In genomic region chr9:21926155-21926554, GRCm38 (mm10) we compare ENCODE assay signal across 8 mouse cellular contexts. TPM values are rescaled to one million over a fixed set of nuclear protein-coding genes. Genes with fewer than 3 reads are reported as not detected.
DNase-seq lines count a peak whose midpoint lies in the region; ATAC-seq lines count a peak whose summit lies in the region.

No protein-coding gene starts in this region.

- peak; percentile 56 to 70 for DNase-seq in kidney, postnatal 36 days
- DNase-seq in gastrocnemius, adult 8-10 months (ENCODE audit: low spot score in 2 of 2) = no peak
- DNase-seq in layer of hippocampus, adult 9-10 months (ENCODE audit: low spot score) = no peak
- DNase-seq in B cell, adult 2 months = no peak

- 67% methylated on average over 6 of the region's 6 CpGs for WGBS in heart, embryonic 14.5 days
- WGBS in midbrain, embryonic 13.5 days = 81% methylated on average over 6 of the region's 6 CpGs

- H3K27me3 ChIP-seq in megakaryocyte, embryonic 14.5 days (replicated peaks) = peaks cover 6% of the 10 kb centered on the region
- H3K27me3 ChIP-seq in heart, embryonic 14.5 days (ENCODE audit: control insufficient read depth, insufficient read depth, low read length) = no peaks in the 10 kb centered on the region
- no peaks in the 10 kb centered on the region for H3K27me3 ChIP-seq in midbrain, embryonic 13.5 days

- ATAC-seq in megakaryocyte, adult 5-6 weeks (ENCODE audit: poor library complexity, severe bottlenecking) = no peak
- no peak for ATAC-seq in heart, embryonic 14.5 days (ENCODE audit: insufficient number of reproducible peaks, insufficient read depth, low FRiP score, low read depth)
- no peak for ATAC-seq in midbrain, embryonic 13.5 days

- H3K9ac ChIP-seq in heart, embryonic 14.5 days (ENCODE audit: low read length) = peak overlapping the region; percentile 39; the same call in 1 of the 2 replicates
- peak overlapping the region; percentile 68 for H3K9ac ChIP-seq in midbrain, embryonic 13.5 days (replicated peaks)

- H3K4me2 ChIP-seq in heart, embryonic 14.5 days (ENCODE audit: low read length) = peak overlapping the region; percentile 72
- peak overlapping the region; percentile 66 for H3K4me2 ChIP-seq in midbrain, embryonic 13.5 days (replicated peaks)

- H3K27ac ChIP-seq in heart, embryonic 14.5 days (replicated peaks in 1 of 2; ENCODE audit: control insufficient read depth in 1 of 2, insufficient read depth in 1 of 2, low read depth in 2 of 2, low read length in 2 of 2) = no peak overlapping the region
- no peak overlapping the region for H3K27ac ChIP-seq in midbrain, embryonic 13.5 days

- peaks cover 15% of the 10 kb centered on the region for H3K36me3 ChIP-seq in megakaryocyte, embryonic 14.5 days (replicated peaks; ENCODE audit: low read length)
- no peaks in the 10 kb centered on the region for H3K36me3 ChIP-seq in heart, embryonic 14.5 days (ENCODE audit: control insufficient read depth, insufficient read depth, low read length)
- H3K36me3 ChIP-seq in midbrain, embryonic 13.5 days = 0 out of 2 replicates have a peak, but pooled peaks cover 4% of the 10 kb centered on the region

- peaks cover 4% of the 10 kb centered on the region; the same call in 1 of the 2 replicates for H3K9me3 ChIP-seq in megakaryocyte, embryonic 14.5 days
- H3K9me3 ChIP-seq in heart, embryonic 14.5 days (ENCODE audit: control insufficient read depth, low read length) = no peaks in the 10 kb centered on the region
- no peaks in the 10 kb centered on the region for H3K9me3 ChIP-seq in midbrain, embryonic 13.5 days

- peaks cover 62% of the 10 kb centered on the region for H3K4me1 ChIP-seq in megakaryocyte, embryonic 14.5 days
- H3K4me1 ChIP-seq in heart, embryonic 14.5 days (ENCODE audit: control insufficient read depth in 2 of 2, insufficient read depth in 2 of 2, low read length in 2 of 2) = peaks cover 13 to 24% of the 10 kb centered on the region in 2 experiments
- peaks cover 18% of the 10 kb centered on the region for H3K4me1 ChIP-seq in midbrain, embryonic 13.5 days (replicated peaks)

- H3K4me3 ChIP-seq in megakaryocyte, embryonic 14.5 days (replicated peaks) = peak overlapping the region; percentile 91
- H3K4me3 ChIP-seq in heart, embryonic 14.5 days (ENCODE audit: control insufficient read depth in 1 of 2, insufficient read depth in 1 of 2, low read depth in 1 of 2, low read length in 2 of 2) = no peak overlapping the region
- peak overlapping the region; percentile 58 for H3K4me3 ChIP-seq in midbrain, embryonic 13.5 days (replicated peaks)

RNA-seq across cellular contexts. Expression of gene Ccdc159, which starts 1.1 kb away (rescaled TPM):
- polyA plus RNA-seq in megakaryocyte, embryonic 14.5 days (2012; ENCODE audit: insufficient read depth, low replicate concordance) = 0.67 and 4.8 TPM in 2 replicates
- 0.22 and 1.0 TPM in 2 replicates for total RNA-seq in megakaryocyte, adult 5-6 weeks (2015)
- 0.53 TPM in 1 of 2 replicates, not detected in the other for total RNA-seq in megakaryocyte, adult 5-6 weeks (2017)
- polyA plus RNA-seq in heart, embryonic 14.5 days (2014; fragmentation: Nextera tagmentation; extraction: Ambion mirVana) = 2.4 and 3.0 TPM in 2 replicates
- polyA plus RNA-seq in midbrain, embryonic 13.5 days (2015; fragmentation: Nextera tagmentation; extraction: Ambion mirVana) = 7.1 and 10.3 TPM in 2 replicates
- total RNA-seq in gastrocnemius, adult 8-10 months (2022) = under 1 TPM in 1 of 4 experiments, not detected in 3; 0.38 TPM

RNA-seq across cellular contexts. Expression of gene Tmem205, which starts 1.2 kb away (rescaled TPM):
- polyA plus RNA-seq in megakaryocyte, embryonic 14.5 days (2012; ENCODE audit: insufficient read depth, low replicate concordance) = 33.0 and 55.9 TPM in 2 replicates
- 40.9 and 48.2 TPM in 2 replicates for total RNA-seq in megakaryocyte, adult 5-6 weeks (2015)
- total RNA-seq in megakaryocyte, adult 5-6 weeks (2017) = 8.0 and 14.1 TPM in 2 replicates
- polyA plus RNA-seq in heart, embryonic 14.5 days (2014; fragmentation: Nextera tagmentation; extraction: Ambion mirVana) = 48.1 and 58.8 TPM in 2 replicates
- polyA plus RNA-seq in midbrain, embryonic 13.5 days (2015; fragmentation: Nextera tagmentation; extraction: Ambion mirVana) = 41.1 and 42.0 TPM in 2 replicates
- 10 to 100 TPM; 11.1 to 13.9 (median 13.1) TPM for total RNA-seq in gastrocnemius, adult 8-10 months (2022)

RNA-seq across cellular contexts. Expression of gene Rab3d, which starts 8.2 kb away (rescaled TPM):
- 1.7 and 4.9 TPM in 2 replicates for polyA plus RNA-seq in megakaryocyte, embryonic 14.5 days (2012; ENCODE audit: insufficient read depth, low replicate concordance)
- 36.7 and 44.4 TPM in 2 replicates for total RNA-seq in megakaryocyte, adult 5-6 weeks (2015)
- 66.4 and 92.7 TPM in 2 replicates for total RNA-seq in megakaryocyte, adult 5-6 weeks (2017)
- polyA plus RNA-seq in heart, embryonic 14.5 days (2014; fragmentation: Nextera tagmentation; extraction: Ambion mirVana) = 7.8 and 9.0 TPM in 2 replicates
- 10.8 and 11.4 TPM in 2 replicates for polyA plus RNA-seq in midbrain, embryonic 13.5 days (2015; fragmentation: Nextera tagmentation; extraction: Ambion mirVana)
- total RNA-seq in gastrocnemius, adult 8-10 months (2022) = 1 to 10 TPM; 2.3 to 6.0 (median 2.9) TPM

RNA-seq across cellular contexts. Expression of gene Plppr2, which starts 10.7 kb away (rescaled TPM):
- polyA plus RNA-seq in megakaryocyte, embryonic 14.5 days (2012; ENCODE audit: insufficient read depth, low replicate concordance) = 3.1 and 6.4 TPM in 2 replicates
- total RNA-seq in megakaryocyte, adult 5-6 weeks (2015) = 0.57 and 0.96 TPM in 2 replicates
- 0.65 TPM in 1 of 2 replicates, not detected in the other for total RNA-seq in megakaryocyte, adult 5-6 weeks (2017)
- polyA plus RNA-seq in heart, embryonic 14.5 days (2014; fragmentation: Nextera tagmentation; extraction: Ambion mirVana) = 2.4 and 4.5 TPM in 2 replicates
- polyA plus RNA-seq in midbrain, embryonic 13.5 days (2015; fragmentation: Nextera tagmentation; extraction: Ambion mirVana) = 65.8 and 72.0 TPM in 2 replicates
- 1 to 10 TPM in 1 of 4 experiments, under 1 TPM in 3; 0.36 to 1.1 (median 0.60) TPM for total RNA-seq in gastrocnemius, adult 8-10 months (2022)

RNA-seq across cellular contexts. Expression of gene Swsap1, which starts 29.4 kb away (rescaled TPM):
- 3.9 and 5.9 TPM in 2 replicates for polyA plus RNA-seq in megakaryocyte, embryonic 14.5 days (2012; ENCODE audit: insufficient read depth, low replicate concordance)
- total RNA-seq in megakaryocyte, adult 5-6 weeks (2015) = 3.7 and 4.3 TPM in 2 replicates
- total RNA-seq in megakaryocyte, adult 5-6 weeks (2017) = 6.5 and 6.6 TPM in 2 replicates
- 8.3 and 9.8 TPM in 2 replicates for polyA plus RNA-seq in heart, embryonic 14.5 days (2014; fragmentation: Nextera tagmentation; extraction: Ambion mirVana)
- 9.8 and 12.6 TPM in 2 replicates for polyA plus RNA-seq in midbrain, embryonic 13.5 days (2015; fragmentation: Nextera tagmentation; extraction: Ambion mirVana)
- total RNA-seq in gastrocnemius, adult 8-10 months (2022) = 1 to 10 TPM; 2.4 to 3.0 (median 2.7) TPM

Comparison
In these comparisons a context has a peak if more than half of its experiments do, and no peak if none do; other contexts are left out.
1. H3K4me3 ChIP-seq: peak in megakaryocyte, embryonic 14.5 days (single experiment) and midbrain, embryonic 13.5 days (single experiment); none in heart, embryonic 14.5 days (0 of 2).
2. DNase-seq: peak in kidney, postnatal 36 days (2 of 2); none in gastrocnemius, adult 8-10 months (0 of 2), layer of hippocampus, adult 9-10 months (single experiment) and B cell, adult 2 months (0 of 2).